Mouse (Mus musculus): ENCODE results near the gene Dscam.

Gene Dscam

DNA sequence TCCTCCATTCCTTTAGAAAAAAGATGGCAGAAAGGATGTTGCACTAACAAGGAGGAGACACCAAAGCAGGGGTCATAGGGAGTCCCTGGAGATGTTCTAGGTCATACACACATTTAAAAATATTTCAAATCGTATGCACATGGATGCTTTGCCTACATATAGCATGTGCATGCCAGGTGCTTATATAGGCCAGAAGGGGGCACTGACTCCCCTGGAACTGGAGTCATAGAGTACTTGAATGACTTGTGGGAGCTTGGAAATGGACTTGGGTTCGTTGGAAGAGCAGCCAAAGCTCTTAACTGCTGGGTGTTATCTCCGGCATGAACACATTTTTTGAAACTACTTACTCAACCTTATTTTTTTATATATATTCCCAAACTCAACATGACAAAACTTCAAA lies 448.4 kb downstream of the Dscam start:
- DNase-seq (ENCODE audit: low spot score): no peak

DNA sequence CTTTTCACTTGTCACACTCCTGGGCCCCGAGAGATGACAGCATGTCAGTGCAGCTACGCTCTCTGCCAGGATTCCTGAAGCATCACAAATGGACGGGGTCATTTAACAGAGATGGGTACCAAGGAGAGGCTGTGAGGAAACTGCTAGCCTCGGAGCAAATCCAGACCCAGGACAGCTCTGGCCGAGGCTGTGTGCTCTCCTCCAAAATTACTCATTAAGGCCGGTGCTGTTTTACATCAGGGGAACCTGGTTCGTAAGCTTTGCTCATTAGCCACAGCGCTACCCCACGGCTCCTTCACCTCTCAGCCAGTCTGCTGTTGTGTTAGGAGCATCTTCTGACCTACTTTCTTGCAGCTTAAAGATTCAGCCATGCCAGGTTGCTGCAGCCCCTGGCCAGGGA lies 449.3 kb downstream of the Dscam start:
- no peak for DNase-seq (ENCODE audit: low spot score)

DNA sequence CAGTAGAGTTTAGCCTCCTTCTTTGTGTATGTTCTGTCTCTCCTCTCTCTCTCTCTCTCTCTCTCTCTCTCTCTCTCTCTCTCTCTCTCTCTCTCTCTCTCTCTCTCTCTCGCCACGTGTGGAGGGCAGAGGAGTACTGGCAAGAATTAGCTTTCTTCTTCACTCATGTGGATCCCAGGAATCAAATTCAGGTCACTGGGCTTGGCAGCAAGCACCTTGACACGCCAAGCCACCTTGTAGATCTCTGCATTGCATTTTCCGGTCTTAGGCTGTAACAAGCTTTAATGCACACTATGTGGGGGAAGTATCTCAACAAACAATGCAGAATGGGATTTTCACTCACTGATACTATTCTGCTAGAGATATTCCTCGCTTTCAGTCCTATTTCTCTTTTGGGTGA lies 449.9 kb downstream of the Dscam start:
- no peak for DNase-seq (ENCODE audit: low spot score)

DNA sequence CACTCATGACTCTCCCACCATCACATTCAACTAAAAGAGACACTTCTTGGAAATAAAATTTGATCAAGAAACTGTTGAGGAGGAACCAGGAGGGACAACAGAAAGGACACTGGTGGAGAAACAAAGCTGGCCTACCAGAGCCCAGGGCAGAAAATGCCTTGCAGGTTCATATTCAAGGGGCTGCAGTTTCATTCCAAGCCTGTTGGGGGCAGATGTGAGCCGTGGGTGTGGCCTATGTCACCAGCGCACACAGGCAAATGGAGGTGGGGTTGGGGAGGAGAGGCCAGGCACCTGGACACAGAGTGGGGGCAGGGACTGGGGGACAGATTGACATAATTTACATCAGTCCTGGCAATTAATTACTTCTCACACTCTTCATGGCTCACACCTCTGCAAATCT lies 452.3 kb downstream of the Dscam start:
- DNase-seq (ENCODE audit: low spot score): no peak

DNA sequence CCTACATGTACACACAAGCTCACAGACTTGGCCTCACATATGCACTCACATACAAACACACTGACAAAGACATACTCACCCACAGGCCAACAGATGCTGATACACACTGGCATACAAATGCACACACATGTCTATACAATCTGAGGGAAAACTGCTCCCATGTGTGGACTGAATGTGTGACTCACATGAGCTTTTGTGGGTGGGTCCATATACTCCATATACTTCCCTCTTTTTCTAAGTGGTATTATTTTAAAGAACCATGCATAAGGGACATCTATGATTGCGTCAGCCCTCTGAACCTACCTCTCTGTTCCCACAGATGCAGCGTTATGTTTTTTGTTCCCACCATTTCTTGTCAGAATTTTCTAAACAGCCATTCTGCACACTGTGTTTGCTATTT lies 453.9 kb downstream of the Dscam start:
- no peak for DNase-seq (ENCODE audit: low spot score)

DNA sequence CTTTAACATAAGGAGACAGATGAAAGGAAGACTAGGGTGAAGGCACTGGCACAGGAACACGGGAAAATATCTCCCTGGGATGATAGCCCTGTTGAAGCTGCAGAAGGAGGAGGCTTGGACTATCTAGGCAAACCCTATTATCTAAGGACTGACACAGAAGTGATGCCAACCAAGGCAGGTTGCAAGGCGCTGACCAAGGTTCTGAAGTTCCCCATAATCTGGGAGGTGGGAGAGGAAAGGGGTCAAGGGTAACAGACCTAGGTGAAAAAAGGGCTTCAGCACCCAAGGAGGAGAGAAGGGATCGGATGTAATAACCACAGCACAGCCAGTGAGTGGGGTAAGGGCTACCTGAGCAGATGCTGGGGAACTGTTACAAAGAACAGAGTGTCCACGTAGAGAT lies 458.6 kb downstream of the Dscam start:
- DNase-seq (ENCODE audit: low spot score): no peak

DNA sequence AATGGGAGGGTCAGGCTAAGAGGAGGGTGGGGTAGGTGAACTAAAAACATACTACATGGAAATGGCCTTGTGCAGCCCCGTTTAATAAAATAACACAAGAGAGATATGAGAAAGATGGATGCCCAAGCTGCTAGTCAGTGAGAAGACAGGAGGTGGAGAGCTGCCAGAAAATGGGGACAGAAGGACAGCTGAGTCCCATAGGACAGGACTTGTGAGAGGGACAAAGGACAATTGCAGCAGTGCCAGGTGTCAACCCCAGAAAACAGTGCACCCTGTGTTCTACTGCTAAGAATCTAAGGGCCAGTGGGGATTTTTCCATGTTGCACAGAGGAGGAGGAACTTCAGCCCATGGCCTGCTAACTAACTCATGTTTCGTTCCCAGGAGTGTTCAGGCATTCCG lies 470.0 kb downstream of the Dscam start:
- no peak for DNase-seq (ENCODE audit: low spot score)

DNA sequence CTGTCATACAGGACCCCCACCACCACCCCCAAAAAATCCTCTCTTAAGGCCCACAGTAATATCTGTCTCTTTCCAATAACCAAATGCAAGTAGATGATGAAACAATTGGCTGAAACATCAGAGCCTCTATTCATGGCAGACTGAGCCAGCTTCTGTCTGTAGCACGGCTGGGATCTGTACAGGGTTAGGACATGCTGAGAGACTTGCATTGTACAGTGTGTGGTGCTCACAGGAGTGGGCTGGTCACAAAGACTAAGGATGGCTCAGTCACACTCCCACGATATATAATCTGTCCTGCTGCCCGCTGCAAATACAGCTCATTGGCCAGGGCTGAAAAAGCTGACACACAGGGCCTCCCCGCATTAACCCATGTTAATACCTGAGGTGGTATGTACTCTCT lies 474.7 kb downstream of the Dscam start:
- no peak for DNase-seq (ENCODE audit: low spot score)

DNA sequence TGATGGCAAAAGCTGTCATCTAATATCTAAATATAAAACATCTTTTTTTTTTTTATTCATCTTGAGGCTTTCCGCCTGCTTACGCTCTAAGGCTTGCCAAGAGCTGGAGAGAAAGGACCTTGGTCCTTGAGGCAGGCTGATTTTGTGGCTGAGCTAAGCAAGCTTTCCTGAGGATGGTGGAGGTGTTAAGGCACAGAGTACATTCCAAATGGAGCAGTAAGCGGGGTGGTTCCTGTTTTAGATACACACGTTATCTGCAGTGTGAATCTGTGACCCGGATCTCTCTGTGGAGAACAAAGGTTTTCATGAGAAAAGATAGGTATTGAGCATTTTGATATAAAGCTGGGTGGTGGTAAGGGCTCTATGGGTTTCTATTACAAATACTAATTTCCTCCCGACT lies 479.0 kb downstream of the Dscam start:
- DNase-seq (ENCODE audit: low spot score): no peak

DNA sequence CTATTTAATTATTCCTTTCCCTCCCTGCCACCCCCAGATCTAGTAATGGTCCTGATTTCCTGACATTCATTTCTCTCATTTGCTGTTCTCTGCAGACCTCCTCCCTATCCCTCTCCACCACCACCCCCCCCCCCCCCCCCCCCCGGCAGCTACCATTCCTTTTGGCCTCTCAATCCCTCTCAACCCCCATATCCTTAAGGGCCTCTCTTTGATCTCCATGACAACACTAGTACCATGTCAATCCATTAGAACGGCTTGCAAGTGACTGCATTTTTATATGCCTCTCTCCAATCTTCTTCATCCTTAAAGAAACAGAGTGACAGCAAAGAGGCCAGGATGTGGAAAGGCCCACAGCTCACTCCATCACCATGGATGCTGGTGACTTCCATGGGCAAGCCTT lies 480.5 kb downstream of the Dscam start:
- DNase-seq (ENCODE audit: low spot score): no peak

DNA sequence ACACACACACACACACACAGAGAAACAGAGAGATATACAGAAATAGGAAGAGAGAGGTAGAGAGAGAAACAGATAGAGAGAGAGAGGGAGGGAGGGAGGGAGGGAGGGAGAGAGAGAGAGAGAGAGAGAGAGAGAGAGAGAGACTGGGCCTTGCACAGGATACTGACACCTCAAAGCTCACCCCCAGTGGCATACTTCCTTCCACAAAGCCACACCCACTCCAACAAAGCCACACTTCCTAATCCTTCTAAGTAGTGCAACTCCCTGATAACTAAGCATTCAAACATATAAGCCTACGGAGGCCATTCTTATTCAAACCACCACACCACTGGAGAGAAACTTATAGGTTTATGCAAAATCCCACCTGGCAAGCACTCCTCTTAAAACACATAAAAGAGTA lies 481.1 kb downstream of the Dscam start:
- DNase-seq (ENCODE audit: low spot score): no peak

DNA sequence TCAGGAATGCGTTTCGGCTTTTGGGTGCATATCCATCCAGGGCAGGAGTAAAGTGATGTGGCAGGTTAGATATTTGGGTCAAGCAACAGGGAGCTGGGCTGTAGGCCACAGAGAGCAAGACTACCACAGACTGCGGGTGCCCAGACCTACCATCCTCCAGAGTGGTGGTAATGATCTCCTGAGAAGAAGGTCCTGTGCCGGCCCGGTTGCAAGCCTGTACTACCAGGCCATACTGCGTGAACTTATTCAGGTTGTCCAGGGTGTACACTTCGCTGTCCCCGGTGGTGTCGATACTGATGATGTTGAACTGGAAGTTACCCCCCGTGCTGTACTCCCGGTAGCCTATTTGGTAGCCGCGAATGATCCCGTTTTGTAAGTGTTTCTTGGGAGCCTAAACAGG lies 485.5 kb downstream of the Dscam start:
- no peak for DNase-seq (ENCODE audit: low spot score)

DNA sequence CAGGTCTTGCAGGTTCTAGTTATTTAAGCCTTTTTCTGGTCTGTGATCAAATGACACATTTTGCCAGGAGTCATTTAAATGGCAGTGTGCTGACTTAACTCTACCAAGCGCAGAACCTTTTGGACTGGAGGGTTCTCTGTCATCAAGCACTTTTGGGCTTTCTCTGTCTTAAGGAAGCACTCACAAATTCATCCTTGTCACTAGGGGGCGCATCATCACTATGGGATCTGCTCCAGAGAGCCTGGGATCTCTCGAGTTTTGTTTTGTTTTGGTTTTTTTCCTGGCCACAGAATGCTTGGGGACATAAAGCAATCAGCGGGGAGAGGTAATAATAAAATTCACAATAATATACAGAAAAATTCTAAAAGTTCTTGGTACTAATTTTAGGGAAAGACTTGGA lies 486.0 kb downstream of the Dscam start:
- no peak for DNase-seq (ENCODE audit: low spot score)

DNA sequence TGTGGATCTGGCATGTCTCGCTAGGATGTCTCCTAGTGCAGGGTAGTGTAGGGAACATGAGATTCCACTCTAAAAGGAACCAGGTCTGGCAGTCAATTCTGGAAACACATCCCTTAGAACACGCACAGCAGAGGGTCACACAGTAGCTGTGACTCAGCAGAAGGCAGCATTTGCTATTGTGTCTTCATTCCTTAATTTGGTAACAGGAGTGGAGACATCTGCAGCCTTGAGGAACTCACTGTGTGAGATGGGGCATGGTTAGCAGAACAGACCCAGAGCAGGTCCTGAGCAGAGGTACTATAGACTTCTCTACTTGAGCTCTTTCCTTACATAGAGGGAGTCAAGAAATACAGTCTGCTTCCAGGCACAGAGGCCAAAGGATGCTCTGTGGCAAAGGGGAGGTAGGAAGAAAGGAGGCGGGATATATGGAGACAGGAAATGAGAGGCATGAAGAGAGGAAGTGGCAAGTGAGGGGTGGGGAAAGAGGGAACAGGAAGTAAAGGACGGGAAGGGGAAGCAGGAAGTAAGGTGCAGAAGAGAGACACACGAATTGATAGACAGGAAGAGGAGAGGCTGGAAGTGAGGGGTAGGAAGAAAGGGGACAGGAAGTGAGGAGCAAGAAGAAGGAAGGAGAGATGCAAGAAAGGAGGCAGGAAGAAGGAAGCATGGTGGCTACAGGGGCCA lies 488.1 kb downstream of the Dscam start:
- DNase-seq (ENCODE audit: low spot score): no peak

DNA sequence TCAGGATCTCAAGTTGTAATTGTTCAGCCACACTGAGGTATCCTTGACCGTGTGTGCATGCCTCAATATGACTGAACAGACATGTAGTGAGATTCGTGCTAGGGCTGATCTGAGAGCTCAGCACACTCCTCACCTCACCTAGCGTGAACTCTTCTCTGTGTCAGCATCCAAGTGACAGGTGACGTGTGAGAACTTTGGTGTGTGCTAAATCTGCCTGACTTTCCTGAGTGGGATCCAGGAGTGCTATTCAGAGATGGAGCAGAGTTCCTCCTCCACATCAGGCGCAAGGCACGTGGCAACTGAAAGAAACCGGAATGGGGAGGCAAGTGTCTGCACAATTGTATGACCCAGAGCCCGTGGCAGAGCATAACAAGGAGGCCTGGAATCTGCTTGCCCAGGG lies 490.6 kb downstream of the Dscam start:
- no peak for DNase-seq (ENCODE audit: low spot score)

DNA sequence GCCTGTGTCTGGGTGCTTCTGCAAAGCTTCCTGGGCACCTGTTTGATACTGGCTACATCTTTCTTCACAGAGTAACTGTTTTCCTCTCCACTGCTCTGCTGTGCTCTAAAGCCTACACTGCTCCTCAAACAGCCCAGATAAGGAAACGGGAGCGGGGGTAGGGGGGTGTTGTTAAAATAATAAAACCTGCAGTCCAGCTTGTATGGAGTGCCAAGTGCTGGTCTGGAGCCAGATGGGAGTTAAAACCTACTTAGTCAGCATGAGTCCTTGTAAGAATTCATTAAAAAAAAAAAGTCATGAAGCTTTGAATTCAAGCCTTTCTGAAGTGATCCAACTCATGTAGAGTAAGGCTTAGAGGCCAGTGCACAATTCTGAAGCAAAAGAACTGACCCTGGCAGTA lies 493.1 kb downstream of the Dscam start:
- no peak for DNase-seq (ENCODE audit: low spot score)

DNA sequence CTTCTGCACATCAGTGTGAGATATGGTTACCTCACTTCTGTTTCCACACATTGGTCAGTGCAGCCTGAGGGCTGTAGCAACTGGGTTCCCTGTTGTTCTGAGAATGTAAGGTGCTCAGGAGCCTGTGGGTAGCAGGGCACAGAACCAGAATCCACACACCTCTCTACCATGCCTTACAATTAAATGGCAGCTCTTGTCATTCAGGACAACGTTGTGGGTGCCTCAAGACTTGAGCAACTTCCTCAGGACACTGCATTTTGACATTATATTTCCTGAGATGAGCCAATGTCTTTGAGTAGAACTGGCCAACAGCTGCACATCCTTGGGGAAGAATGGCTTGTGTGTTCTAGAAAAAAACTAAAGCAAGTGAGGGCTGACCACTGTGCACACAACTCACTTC lies 493.9 kb downstream of the Dscam start:
- no peak for DNase-seq (ENCODE audit: low spot score)

DNA sequence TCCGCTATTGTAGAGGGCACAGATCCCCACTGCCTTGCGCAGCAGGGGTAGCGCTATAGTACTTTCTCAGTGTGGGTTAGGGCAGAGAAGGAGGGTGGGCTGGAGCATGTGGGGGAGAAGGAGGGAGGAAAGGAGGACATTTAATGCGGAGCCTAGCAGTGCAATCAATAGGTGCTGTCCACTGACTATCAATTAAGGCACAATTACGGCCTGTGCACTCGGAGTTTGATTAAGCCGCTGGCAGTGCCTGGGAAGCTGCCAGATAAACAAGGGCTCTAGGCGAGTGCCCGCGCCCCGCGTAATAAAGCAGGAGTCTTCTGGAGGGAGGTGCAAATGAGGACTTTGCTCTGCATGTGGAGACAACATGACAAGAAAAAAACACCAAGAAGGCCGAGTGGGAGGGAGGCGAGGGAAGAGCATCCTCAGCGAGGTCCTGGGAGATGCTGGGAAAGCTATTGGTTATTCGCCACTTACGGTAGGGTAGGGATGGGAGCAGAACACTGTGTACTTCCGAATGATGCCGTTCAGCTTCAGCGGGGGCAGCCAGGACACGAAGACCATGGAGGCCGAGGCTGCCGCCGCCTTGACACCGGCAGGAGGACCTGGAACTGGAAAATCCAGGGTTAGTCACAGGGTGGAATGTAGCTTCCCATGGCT lies 497.2 kb downstream of the Dscam start:
- no peak for DNase-seq (ENCODE audit: low spot score)

DNA sequence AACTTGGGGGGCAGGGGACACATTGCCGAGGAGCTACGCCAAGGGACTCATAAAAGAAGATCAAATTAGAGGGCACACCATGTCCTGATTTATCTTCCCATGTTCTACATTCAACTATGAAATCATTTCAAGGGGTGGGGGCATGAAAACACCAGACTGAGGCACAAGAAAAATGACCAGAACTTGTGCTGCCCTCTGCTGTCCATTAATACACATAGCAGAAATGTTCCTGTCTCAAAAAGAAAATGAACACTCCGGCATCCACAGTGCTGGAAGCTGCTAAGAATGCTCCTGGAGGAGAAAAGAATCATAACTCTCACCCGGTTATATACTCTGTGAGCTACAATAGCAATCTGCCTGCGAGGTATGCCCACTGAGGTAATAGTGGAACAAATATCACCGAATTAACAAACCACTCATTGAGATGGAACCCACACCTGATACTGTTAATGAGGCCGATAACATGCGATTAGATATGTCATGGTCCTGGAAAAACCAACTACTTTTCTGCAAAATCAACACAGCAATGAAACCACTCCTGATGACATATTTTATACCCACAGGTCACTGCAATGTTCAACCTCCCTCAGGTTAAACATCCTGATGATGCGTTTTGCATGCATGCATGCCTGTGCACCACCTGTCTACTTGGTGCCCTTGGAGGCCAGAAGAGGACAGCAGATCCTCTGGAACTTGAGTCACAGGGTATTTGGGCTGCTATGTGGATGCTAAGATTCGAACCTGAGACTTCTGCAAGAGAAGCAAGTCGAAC lies 498.8 kb downstream of the Dscam start:
- DNase-seq (ENCODE audit: low spot score): no peak

DNA sequence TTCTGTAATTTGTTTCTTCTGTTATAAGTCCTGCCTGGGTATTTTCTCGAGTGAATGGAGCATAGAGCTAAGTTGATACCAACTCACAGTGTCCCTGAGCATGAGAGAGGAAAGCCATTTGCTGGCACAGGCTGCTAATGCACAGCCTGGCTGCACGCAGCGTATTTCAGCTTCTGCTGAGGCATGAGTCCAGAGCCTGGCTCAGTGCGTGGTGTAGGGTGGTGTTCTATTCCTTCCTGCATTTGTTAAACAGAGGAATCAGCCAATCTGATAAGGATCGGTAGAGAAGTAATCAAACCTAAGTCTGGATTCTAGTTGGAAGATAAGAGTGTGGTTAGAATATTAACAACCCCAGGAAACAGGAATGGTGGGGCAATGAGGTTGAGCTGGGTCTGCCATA lies 500.8 kb downstream of the Dscam start:
- no peak for DNase-seq (ENCODE audit: low spot score)

DNA sequence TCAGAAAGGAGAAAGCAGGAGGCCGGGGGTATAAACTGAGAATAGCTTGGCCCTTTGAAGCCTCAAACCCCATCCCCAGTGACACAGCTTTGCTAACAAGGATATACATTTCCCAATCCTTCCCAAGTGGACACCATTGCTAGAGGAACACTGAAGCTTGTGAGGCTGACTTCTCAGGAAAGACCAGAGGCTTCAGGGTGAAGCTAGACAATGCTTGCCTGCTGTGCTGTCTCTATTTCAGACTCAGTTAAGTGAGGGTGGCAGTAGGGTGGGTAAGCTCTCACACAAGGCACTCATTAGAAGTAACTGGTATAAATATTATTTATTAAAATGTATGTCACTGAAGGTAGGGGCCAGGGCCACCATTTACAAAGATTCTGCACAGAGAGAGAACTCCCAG lies 502.1 kb downstream of the Dscam start:
- DNase-seq (ENCODE audit: low spot score): no peak

DNA sequence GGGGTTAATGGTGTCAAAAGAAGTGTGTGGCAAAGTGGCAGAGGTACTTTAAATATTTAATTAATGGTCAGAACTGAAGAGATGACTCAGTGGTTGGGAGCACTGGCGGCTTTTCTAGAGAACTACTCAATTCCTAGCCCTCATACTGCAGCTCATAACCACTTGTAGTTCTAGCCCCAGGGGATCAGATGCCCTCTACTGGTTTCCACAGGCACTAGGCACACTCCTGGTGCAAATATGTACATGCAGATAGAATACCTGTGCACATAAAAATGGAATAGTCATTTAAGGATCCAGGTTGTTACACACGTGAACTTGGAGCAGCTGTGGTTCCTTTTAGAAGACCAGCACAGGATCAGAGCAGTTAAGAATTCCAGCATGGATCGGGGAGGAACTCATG lies 509.5 kb downstream of the Dscam start:
- DNase-seq (ENCODE audit: low spot score): no peak

DNA sequence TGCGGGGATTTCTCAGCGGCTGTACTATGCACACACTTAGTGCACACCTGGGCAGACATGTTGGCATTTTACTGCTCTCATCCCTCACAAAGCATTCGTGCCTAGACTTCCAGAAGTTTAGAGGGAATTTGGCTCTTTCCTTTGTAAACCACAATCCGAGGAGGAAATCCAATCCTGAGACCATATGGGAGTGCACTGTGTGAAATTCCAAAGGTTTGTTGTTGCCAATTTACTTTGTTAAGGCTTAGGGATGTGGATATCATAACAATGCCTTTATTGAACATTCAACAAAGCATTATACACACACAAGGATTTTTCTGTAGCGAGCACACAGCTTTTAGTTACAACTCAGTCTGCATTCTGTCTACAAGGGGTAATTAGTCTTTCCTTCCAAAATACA lies 511.3 kb downstream of the Dscam start:
- DNase-seq (ENCODE audit: low spot score): no peak

DNA sequence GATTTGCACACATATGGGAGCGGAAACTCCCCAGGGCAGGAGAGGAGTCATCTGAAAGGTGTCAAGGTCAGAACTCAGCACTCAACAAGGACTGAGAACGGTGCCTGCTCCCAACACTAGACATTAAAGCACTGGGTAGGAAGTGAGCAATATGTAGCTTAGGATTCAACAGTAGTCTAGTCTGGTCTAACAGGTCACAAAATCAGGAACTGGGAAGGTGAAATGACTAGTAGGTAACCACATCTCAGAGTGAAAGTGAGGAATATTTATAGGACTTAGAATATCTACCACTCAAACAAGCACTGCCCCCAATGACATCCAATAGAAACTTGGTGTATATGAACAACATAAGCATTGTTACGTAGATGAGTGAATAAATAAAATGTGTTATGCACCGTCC lies 515.0 kb downstream of the Dscam start:
- no peak for DNase-seq (ENCODE audit: low spot score)
